Mouse (Mus musculus) adrenal gland, postnatal 36 days (tissue): Measurements from ENCODE around the gene Lrp8. TPM values are rescaled to one million over a fixed set of nuclear protein-coding genes. Genes with fewer than 3 reads are reported as not detected.

Experiments used
- DNase-seq, 2 experiments: peaks; one replicate each; pipeline ENCODE4 v3.0.0; 2021; ENCODE audit warnings: mixed read lengths in 1 of 2
- total RNA-seq, 2 experiments: library from RNA; stranded (reverse); gene quantifications; 2 replicates each; pipeline ENCODE4 v1.2.3; 2021

Lrp8 gene
- total RNA-seq, 2 experiments from 2014 or later: 7.2 to 12.3 TPM

DNA sequence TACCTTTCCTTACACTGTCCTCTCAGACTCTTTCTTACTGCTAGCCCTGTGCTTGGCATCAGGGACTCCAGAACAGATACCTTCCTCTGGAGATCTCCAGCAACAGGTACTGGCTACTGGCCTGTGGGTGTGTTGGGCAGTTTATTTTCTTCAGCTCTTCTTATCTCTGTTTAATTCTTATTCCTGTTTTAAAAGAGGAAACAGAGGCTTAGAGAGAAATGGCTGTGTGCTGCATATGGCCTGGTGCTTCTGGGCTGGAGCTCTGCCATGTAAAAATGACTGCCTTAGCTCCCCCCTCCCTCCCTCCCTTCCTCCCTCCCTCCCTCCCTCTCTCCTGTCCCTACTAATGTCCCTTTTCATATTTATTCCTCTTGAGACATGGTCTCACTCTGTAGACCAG, 6.6 kb downstream of the Lrp8 start:
- no peak for DNase-seq

DNA sequence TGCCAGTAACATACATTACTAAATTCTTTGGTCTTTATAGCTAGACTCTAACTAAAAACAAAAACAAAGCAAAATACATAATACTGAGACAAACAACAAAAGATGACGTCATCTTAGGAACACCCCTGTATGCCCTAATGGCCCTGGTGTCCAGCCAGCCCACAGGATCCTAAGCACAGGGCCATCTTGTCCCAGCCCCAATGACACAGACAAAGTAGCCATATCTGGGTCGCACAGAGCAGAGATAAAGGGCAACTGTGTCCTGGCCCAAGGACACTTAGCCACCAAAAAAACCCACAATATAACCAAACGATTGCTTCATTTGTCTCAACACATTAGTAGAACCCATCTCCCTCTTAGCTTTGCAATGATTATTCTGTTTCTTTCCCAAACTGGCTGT, 8.9 kb downstream of the Lrp8 start:
- peak; percentile 29 to 30 for DNase-seq

GRCm38 (mm10) chr4:107811716-107812330, 9.8 kb downstream of the Lrp8 start:
- DNase-seq: peak in 1 of 2 experiments; percentile 24

DNA sequence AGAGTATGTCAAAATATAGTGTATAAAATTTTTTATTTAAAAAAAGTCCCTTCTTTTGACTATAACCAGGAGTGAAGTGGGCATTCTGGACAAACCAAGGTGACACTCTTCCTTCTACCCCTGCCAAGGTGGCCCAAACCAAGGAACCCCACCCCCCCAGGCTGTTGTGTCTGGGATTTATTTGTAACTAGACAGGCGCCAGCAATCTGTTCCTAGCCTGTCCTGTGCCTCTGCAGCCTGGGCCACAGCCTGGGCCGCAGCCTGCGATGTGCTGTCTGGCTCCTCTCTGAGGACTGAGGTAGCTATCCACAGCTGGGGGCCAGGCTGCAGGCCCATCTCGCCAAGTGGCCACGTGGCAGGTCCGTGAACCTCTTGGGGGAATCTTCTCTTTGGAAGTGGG, 10.3 kb downstream of the Lrp8 start:
- DNase-seq: no peak

DNA sequence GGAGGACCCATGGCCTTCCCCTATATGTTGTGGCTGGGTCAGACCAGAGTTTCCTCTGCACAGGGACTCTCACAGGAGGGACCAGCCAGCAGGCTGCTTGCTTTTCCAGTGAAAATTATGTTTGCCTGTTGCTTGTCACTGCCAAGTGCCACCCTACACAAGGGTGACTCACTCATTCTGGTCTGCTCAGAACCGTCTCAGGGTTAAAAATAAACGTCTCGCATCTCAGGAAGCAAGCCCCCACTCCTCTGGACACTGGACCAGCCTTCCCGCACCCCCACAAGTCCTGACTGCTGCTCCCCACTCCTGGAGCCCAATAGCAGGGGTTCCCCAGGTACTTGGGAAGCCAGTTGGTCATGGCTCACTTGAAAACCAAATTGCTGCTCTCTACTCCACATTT, 14.4 kb downstream of the Lrp8 start:
- DNase-seq: peak; percentile 20 to 33

DNA sequence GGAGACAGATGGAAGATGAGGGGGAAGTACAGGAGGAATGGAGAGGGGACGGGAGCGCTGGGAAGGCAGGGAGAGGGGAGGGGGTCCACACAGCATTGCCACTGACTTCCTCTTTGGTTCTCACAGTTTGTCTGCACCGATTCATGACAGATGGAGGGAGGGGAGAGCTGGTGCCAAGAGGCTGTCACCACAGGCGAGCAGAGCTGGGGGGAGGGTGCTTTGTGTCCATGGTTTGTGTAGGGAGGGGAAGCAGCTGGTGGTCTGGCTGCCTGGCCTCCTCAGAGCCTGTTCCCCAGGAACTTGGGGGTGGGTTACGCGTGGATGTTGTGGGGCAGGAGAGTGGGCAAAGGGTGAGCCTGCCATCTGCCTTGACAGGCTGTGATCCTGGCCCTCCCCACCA, 15.4 kb downstream of the Lrp8 start:
- DNase-seq: no peak

- DNase-seq: no peak
Measured at GRCm38 (mm10) chr4:107819990-107820719, 18.1 kb downstream of the Lrp8 start.

- no peak for DNase-seq
Measured at GRCm38 (mm10) chr4:107820856-107821619, 19.0 kb downstream of the Lrp8 start.

DNA sequence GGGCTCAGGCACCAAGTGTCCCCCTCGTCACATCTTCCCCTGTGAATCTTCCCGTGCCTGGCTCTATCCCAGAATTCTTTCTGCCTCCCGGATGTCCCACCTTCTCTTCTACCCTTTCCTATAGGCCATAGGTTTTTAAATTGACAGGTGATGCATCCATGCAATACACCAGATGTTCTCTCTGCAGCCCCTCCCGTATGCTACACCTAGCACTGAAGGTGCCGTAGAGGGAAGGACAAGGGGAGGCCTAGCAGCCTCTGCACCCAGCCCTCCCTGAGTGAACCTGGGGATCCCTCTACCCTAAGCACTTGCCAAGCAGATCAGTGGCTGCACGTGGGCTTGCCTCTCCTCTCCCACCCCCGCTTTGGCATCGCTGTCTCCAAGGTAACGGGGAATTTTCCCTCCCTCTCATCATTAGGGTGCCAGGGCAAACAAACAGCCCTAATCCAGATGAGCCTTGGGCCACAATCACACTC, 20.9 kb downstream of the Lrp8 start:
- DNase-seq: no peak

- no peak for DNase-seq
Measured at GRCm38 (mm10) chr4:107823511-107823910, 21.4 kb downstream of the Lrp8 start.

DNA sequence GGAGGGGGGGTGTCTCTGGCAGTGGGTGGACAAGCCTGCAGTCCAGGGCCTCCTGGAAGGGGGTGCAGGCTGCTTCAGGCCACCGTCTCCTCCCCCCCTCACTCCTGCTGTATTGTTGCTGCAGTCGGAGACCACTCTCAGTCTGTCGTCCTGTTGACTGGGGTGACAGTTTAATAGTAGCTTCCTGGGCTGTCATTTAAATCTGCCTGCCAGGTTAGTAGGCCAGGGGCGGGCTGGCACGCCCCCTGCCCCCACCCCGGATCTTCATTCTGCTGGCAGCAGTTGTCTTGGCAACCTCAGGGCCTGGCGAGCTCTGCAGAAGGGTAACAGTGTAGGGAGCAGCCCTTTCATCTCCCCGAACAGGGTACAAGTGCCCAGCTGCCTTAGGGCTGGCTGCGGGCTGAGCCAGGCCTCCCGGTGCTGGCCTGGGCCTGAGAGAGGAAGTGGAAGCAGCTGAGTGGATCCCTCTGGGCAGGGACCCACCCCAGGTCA, 26.7 kb downstream of the Lrp8 start:
- DNase-seq: peak; percentile 42 to 45

- no peak for DNase-seq
Measured at GRCm38 (mm10) chr4:107829675-107830074, 27.6 kb downstream of the Lrp8 start.

DNA sequence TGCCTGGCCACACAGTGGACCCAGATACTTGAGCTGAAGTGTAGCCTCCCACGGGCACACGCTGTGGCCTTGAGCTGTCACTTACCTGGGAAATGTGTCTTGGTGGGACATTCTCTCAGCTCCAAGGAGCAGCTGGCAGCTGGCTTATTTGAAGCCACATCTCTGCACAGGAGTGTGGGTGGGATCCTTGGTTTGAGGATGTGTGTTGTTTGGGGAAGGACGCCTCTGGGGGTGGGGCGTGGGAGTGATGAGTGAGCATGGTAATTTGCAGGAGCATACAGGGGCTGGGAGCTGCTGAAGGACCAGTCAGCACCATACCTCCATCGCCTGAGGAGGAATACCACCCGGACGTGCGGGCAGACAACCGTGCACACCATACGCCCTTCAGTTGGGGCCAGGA, 28.1 kb downstream of the Lrp8 start:
- DNase-seq: no peak

GRCm38 (mm10) chr4:107830821-107831221, 28.8 kb downstream of the Lrp8 start:
- no peak for DNase-seq

- DNase-seq: no peak
Measured at GRCm38 (mm10) chr4:107831678-107832077, 29.6 kb downstream of the Lrp8 start.

- no peak for DNase-seq
Measured at GRCm38 (mm10) chr4:107833525-107833924, 31.5 kb downstream of the Lrp8 start.

GRCm38 (mm10) chr4:107834643-107835314, 32.7 kb downstream of the Lrp8 start:
- DNase-seq: no peak

- no peak for DNase-seq
Measured at GRCm38 (mm10) chr4:107835508-107835909, 33.4 kb downstream of the Lrp8 start.

DNA sequence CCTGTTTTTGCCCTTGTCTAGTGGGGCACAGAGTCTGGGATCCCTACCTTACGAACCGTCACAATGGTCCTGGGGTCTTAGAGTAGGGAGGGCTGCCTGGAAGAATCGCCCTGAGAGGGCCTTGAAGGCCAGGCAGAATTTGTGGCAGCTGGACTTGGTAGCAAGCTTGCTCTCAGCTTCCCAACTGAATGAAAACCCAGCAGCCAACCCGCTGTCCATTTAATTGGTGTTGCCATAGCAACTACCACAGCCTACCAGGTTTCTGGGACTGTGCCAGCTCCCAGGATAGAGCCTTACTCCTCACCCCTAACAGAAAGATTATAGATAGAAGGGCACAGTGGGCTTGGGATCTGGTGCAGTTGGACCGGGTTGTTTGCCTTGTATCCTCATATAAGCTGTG, 34.7 kb downstream of the Lrp8 start:
- DNase-seq: peak; percentile 57 to 61

DNA sequence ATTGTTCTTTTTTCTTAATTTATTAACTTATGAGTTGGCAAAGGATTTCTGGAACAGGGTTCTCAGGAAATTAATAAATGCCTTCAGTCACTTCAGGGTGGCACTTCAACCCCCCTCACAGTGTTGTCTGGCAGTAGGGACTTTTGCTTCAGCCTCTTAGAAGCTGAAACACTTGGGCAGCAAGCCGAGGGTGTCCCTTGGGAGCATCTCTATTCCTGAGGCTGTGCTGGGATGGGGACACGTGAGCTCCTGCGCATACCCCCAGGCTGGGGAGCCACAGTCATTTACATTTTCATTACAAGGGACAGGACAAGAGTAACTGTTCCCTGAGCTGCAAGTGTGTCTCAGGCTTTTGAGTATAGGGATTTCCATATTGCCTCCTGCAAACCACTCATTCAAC, 35.8 kb downstream of the Lrp8 start:
- DNase-seq: no peak

DNA sequence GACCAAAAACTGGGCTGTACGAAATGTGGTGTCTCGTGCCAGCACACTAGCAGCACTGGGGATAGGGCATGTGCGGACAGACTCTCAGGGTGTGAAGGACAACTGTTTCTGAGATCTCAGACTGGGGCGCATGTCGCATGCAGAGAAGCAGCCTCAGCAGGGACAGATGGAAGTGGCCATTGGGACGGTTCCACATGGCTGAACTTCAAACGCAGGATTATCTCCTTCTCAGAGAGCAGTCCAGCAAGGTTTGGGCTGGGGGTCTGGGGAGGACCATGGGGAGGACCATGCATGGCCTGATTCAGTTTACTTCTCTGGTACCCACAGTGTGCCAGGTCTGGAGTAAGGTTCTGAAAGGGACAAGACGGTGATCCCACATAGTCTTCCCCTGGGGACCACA, 41.6 kb downstream of the Lrp8 start:
- DNase-seq: no peak

GRCm38 (mm10) chr4:107844971-107845370, 42.9 kb downstream of the Lrp8 start:
- DNase-seq: peak; percentile 79 to 82
